Mouse (Mus musculus) kidney, adult 11 months (tissue): ENCODE data around the gene Ldb3.
A peak's percentile ranks its signal among the peaks of the same experiment; 100 is the strongest.

Experiments used
- DNase-seq: peaks from one replicate; pipeline ENCODE4 v3.0.0; 2022

Gene Ldb3

DNA sequence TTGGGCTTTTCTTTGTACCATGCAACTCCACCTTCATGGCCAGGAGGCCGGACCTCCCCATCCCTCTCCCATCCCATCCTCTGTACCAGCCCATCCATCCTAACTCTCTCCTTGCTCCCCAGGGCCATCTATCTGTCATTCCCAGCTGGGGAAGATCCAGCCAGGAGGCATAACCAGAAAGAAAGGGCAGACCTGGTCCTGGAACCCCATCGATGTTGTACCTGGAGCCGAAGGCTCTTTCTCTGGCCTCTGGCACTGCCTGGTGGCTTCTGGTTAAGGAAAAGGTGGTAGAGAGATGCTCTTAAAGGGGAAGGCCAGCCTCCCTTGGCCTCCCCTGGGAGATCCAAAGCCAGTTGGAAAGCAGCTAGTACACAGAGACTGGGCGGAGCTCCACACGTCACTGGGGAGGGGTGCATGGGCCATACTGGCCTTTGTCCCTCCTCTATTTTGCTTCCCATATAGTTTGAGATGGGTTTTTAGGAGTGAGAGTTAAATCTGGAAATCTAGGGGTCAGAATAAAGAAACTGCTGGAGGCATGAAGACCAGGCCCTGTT, 1.6 kb upstream of the Ldb3 start:
- no peak for DNase-seq

GRCm38 (mm10) chr14:34589185-34589713, 767 bp upstream of the Ldb3 start:
- no peak for DNase-seq

GRCm38 (mm10) chr14:34588005-34588404, 477 bp downstream of the Ldb3 start:
- DNase-seq = peak; percentile 65

DNA sequence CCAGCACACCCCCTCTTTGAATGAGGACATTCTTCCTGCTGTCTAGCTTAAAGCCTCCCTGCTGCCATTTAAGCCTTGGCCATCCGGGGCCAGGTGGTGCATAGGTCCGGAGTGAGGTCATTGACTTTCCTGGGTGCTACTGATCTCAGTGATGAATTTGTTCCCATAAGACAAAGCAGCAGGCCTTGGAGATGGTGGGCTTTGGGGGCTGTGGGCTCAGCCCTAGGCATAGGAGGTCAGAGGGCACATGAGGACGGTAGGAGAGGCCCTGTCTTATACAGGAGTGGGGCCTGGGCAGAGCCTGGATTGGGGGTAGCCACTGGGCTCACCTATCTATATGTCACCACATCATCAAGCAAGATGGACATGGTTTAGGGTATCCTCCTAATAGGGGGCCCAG, 1.6 kb downstream of the Ldb3 start:
- DNase-seq = no peak

- peak; percentile 41 for DNase-seq
Observed at GRCm38 (mm10) chr14:34585358-34586105, 3.0 kb downstream of the Ldb3 start.

DNA sequence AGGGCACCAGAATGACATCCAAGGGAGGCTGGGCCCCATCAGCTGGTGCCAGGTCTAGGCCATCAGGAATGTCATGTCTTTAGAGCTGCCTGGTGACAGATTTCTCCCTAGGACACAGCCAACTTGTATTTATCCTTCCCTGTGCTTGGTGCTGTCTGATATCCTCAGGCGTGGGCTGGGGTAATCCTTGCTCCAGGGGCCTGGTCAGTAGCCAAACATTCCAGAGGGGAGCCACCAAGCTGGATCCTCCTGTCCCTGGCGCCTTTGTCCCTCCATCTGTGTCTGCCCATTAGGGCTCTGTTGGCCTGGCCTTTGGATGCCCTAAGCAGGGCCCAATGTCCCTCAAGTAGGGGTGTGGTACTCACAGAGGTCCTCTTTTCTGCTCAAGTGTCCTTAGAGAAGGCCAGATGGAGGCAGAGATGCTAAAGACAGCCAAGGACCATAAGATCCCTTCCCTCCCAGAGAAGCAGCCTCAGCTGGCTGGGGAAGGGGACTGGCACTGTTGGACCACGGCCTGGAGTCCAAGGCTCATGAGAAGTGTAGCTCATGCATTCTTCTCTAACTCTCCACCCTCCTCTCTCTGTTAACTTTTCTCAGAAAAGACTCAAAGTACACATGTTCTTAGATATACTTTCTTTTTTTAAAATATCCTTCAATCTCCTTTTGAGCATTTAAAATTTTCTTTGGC, 5.6 kb downstream of the Ldb3 start:
- DNase-seq = peak; percentile 78

DNA sequence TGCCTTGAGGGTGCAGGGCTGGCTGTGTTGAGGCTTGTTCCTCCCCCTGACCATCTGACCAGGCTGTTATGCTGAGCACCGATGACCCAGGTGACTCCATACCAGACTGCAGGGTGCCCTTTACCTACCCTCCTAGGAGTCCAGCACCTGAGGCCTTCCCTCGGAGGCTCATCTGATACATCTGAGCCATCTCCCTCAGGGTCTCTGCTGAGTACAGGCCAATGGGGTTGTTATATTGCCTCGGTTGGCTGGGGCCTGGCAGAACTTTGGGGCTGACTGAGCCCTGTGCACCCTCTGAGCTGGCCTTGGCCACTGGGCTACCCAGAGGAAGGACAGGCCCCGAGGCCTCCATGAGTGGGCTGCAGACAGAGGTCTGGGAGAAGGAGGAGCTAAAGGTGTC, 11.6 kb downstream of the Ldb3 start:
- DNase-seq = no peak

- peak; percentile 39 for DNase-seq
Observed at GRCm38 (mm10) chr14:34574068-34574467, 14.4 kb downstream of the Ldb3 start.

GRCm38 (mm10) chr14:34573348-34573913, 15.1 kb downstream of the Ldb3 start:
- DNase-seq = no peak

- DNase-seq = no peak
Observed at GRCm38 (mm10) chr14:34571610-34572387, 16.7 kb downstream of the Ldb3 start.

- no peak for DNase-seq
Observed at GRCm38 (mm10) chr14:34570903-34571302, 17.6 kb downstream of the Ldb3 start.

DNA sequence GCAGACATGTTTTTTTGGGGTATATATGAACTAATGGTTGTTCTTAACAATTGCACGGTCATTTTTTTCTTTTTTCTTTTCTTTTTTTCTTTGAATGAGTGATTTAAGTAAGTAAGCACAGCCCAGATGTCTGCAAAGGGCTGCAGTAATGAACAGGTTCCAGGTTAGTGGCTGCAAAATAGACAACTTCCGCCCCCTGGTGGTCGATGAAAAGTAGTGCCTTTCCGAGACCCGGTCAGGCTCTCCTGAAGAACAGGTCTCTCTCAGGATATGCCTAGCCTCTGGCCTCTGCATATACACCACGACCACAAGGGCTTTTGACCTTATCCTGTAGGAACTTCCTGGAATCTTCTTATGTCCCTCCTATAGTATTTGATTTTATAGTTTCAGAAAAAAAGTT, 18.2 kb downstream of the Ldb3 start:
- peak; percentile 42 for DNase-seq

DNA sequence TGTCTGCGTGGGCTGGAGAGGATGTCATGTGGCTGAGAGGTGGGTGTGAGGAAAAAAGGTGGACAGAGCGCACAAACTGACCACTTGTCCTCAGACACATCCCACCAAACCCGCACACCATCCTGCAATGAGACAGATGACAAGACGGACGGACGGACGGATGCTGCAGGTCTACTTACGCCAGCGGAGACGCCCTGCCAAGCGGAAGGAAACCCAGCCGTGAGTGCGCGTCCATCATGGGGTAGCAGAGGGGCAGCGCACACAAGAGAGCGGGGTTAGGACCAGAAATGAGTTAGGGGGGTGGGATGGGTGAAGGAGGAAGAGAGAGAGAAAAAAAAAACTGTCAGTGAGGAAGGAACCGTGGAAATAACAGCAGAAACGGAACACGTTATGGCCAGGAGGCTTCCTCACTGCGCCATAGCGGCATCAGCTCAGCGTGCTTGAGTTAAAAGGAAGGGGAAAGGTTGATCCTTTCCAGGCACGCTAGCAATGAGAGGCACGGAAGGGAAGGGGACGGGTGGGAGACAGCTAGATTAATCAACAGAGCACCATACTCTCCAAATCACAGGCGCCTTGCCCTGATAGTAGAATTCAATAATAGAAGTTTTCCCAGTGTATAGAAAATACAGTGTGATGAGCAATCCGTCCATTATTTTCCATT, 18.8 kb downstream of the Ldb3 start:
- DNase-seq = no peak

GRCm38 (mm10) chr14:34568626-34569025, 19.9 kb downstream of the Ldb3 start:
- no peak for DNase-seq

GRCm38 (mm10) chr14:34567697-34568096, 20.8 kb downstream of the Ldb3 start:
- no peak for DNase-seq

DNA sequence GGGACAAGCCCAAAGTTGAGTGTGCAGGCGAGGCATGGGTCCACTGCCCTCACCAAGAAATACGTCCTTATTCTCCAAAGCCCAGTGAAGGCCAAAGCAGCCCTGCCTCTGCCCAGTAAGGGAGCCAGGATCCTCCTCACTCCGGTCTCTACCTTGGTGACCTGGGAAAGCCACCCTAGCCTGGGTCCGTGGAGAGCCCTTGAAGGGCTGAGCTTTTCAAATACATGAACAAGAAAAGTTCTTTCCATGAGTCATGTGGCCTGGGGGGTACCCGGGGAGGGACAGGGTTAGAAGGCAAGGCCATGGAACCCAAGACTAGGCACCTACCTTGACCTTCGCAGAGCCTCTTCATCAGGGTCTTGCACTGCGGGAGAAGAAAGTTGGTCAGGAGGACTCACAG, 22.0 kb downstream of the Ldb3 start:
- no peak for DNase-seq

GRCm38 (mm10) chr14:34565711-34566110, 22.8 kb downstream of the Ldb3 start:
- DNase-seq = no peak

- no peak for DNase-seq
Observed at GRCm38 (mm10) chr14:34564646-34565045, 23.8 kb downstream of the Ldb3 start.

GRCm38 (mm10) chr14:34562393-34562792, 26.1 kb downstream of the Ldb3 start:
- DNase-seq = no peak

DNA sequence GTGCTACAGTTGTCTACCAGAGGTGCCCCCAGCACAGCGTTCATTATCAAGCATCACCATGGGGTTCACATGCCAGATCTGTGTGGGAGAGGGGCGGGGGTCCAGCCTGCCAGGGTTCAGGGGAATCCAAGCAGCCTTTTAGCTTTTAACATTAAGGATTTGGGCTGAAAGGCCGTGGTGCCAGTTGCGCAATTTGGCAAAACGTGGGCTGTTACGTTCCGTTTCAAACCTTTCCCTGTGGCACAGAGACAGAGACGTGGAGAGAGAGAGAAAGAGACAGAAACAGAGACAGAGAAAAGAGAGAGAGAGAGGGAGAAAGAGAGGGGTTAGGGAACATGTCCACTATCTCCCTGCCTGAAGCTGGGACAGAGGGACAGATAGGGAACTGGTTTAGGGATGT, 26.8 kb downstream of the Ldb3 start:
- DNase-seq = no peak

DNA sequence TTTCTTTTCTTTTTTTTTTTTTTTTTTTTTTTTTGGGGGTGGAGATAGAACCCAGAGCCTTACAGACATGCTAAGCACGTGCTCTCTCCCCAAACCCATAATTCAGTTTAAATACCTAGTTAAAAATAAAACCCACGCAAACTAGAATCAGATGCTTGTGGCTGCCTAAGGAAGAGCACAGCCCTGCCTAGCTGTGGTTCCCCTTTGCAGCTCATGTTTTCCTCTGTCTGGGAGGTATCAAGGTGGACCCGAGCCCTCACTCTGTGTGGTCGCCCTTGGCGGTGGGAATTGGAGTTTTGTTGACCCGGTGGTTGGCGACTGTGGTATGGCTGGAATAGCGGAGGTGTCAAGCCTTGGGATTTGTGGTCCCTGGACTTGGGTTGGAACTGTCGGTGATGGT, 29.5 kb downstream of the Ldb3 start:
- DNase-seq = no peak

GRCm38 (mm10) chr14:34555211-34555610, 33.3 kb downstream of the Ldb3 start:
- no peak for DNase-seq
